Comparison of ENCODE assay signal across 26 mouse cellular contexts in the genomic region with DNA sequence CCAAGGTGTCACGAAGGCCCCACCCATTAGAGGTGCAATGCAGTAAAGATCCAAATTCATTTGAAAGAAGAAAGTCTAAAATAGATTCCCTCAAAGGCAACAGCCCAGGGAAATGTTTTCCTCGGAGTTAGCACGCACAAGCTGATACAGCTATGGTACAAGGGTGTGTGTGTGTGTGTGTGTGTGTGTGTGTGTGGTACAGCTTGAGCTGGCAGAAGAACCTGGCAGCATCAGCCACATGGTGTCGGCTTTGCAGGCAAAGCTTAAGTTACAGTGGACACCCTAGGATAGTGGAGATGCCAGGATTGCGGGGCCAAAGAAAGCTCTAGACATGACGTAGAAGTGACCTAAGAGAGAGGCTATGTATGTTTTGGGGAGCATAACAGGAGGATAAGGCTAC. TPM values are rescaled to one million over a fixed set of nuclear protein-coding genes. Genes with fewer than 3 reads are reported as not detected.
"Had no signal": no experiment of that assay in that cellular context is flagged by ENCODE, and none has a peak within 500 bp of the region (broad histone marks: within the 10 kb centered on the region; RNA-seq: fewer than 3 reads in every experiment).

No protein-coding gene starts in this region.

- H3K4me1 ChIP-seq: stomach, embryonic 15.5 days had no signal

- H3K4me3 ChIP-seq: midbrain, embryonic 10.5 days; midbrain, embryonic 12.5 days; myocyte; neural tube, embryonic 13.5 days; neural tube, embryonic 15.5 days; stomach, embryonic 15.5 days had no signal

- H3K36me3 ChIP-seq: midbrain, embryonic 10.5 days; midbrain, embryonic 12.5 days; neural tube, embryonic 13.5 days; neural tube, embryonic 15.5 days; stomach, embryonic 15.5 days had no signal

- H3K9me3 ChIP-seq: midbrain, embryonic 10.5 days; midbrain, embryonic 12.5 days; neural tube, embryonic 13.5 days; neural tube, embryonic 15.5 days; stomach, embryonic 15.5 days had no signal

- H3K9ac ChIP-seq: lung, embryonic 14.5 days; midbrain, embryonic 12.5 days; neural tube, embryonic 13.5 days; neural tube, embryonic 15.5 days; stomach, embryonic 15.5 days had no signal

- H3K27ac ChIP-seq: midbrain, embryonic 10.5 days; midbrain, embryonic 12.5 days; neural tube, embryonic 13.5 days; neural tube, embryonic 15.5 days; stomach, embryonic 15.5 days; stomach, postnatal 0 days had no signal

- H3K27me3 ChIP-seq: midbrain, embryonic 12.5 days; neural tube, embryonic 13.5 days; neural tube, embryonic 15.5 days; stomach, embryonic 15.5 days had no signal

- H3K4me2 ChIP-seq: lung, embryonic 14.5 days; midbrain, embryonic 12.5 days; neural tube, embryonic 13.5 days; neural tube, embryonic 15.5 days; stomach, embryonic 15.5 days had no signal

- ATAC-seq: midbrain, embryonic 16.5 days had no signal

- DNase-seq: lung, adult 18-20 months; lung, embryonic 14.5 days; lung, postnatal 10 days; lung, postnatal 4 days; midbrain, embryonic 14.5 days; retina, postnatal 1 day; right cerebral cortex, adult 18-20 months; right cerebral cortex, postnatal 25 days; right cerebral cortex, postnatal 4 days; thymus, adult 2 months; thymus, postnatal 25 days; thymus, postnatal 4 days had no signal

RNA-seq across cellular contexts. Expression of a gene that starts 6.5 kb away (rescaled TPM):
- total RNA-seq: megakaryocyte, adult 5-6 weeks; megakaryocyte-erythroid progenitor cell, adult 5-6 weeks had no signal
- polyA plus RNA-seq: lung, embryonic 14.5 days; lung, embryonic 16.5 days; midbrain, embryonic 14.5 days; myocyte; neural tube, embryonic 11.5 days; spleen, adult 2 months; stomach, embryonic 15.5 days; stomach, postnatal 0 days; thymus, adult 2 months; urinary bladder, adult 2 months had no signal
